Mouse (Mus musculus): ENCODE data around the gene Actl7a.

The Actl7a gene

DNA sequence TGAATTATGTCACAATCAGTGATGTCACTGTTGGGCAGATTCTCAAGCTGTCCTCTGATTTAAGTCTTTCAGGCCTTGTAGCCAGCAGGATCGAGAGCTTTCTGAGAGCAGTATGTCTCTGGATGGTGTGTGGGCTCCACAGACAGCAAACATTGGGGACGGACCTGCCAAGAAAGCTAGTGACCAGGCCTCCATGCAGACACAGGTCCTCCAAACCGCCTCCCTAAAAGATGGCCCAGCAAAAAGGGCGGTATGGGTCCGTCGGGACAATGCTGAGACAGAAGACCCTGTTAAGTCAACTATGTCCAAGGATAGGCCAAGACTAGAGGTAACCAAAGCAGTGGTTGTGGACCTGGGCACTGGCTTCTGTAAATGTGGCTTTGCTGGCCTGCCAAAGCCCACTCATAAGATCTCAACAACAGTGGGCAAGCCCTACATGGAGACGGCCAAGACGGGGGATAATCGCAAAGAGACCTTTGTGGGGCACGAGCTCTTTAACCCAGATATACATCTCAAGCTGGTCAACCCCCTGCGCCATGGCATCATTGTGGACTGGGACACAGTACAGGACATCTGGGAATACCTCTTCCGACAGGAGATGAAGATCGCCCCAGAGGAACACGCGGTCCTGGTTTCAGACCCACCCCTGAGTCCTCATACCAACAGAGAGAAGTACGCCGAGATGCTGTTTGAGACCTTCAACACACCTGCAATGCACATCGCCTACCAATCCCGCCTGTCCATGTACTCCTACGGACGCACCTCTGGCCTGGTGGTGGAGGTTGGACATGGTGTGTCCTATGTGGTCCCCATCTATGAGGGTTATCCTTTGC is at the start of gene Actl7a:
Gene Actl7a (plus strand): TSS at position 51 of the 833 bp plus-strand sequence.
- DNase-seq: no peak

DNA sequence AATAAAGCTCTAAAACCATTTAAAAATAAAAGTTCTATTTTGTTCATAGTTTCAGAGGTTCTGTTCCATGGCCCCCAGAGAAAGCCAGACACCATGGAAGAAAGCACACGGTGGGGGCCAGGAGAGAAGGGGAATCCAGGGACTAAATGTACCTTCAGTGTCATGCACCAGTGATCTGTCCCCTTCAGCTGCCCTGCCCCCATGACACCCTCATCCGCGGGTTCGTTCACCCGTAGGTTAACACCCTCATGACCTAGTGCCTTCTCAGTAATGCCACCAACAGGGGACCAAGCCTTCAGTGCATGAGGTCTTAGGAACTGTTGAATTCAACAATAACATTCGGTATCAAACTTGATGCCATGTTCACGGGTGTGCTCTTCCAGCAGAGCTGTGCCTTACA is 46.8 kb upstream of the Actl7a start:
- no peak for DNase-seq

DNA sequence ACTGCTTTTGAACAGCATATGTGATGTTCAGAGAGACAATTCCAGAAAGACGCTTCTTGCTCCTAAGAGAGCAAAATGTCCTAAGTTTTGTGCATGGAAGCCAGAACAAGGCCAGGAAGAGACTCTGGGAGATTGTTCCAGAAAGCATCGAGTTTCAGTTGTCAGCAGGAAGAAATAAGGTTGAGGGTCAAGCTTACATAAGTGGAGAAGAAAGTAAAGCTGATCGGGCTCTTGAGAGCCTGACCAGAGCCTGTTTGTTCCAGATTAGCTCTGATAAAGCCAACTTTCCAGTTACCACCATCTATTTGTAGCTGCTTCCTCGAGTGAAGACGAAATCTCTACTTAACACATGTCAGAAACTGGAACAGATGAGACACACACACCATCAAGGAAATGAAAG is 44.5 kb upstream of the Actl7a start:
- no peak for DNase-seq

DNA sequence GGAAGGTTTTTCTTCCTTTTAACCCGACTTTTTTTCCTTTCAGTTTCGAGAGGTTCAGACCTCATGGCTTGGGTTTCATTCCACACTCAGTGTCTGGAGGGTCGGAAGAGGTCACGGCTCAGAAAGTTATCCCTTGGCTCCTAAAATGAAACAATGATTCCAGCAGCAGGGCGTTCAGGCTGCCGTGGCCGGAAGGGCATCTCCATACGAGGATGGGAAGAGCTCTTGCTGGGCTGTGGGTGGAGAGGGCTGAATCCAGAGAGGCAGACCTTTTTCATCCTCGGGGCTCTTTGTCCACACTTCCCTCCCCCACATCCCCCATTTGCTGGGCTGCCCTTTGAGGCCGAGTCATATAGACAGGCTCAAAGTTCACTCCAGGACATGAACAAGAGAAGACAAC is 41.0 kb upstream of the Actl7a start:
- DNase-seq: no peak

DNA sequence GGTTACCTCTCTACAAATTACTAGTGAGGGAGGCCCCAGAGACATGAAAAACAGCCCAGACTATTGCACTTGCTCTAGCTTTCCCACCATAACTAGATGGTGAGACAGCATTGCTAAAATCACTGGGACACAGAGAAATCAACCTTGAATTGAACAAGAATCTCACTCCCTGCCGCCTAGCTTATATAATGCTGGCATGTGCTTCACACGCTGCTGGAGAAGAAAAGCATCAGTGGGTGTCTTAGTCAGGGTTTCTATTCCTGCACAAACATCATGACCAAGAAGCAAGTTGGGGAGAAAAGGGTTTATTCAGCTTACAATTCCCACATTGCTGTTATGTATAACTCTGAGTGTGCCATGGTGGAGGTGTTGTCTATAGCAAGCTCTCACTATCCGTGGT is 30.1 kb upstream of the Actl7a start:
- DNase-seq: no peak

DNA sequence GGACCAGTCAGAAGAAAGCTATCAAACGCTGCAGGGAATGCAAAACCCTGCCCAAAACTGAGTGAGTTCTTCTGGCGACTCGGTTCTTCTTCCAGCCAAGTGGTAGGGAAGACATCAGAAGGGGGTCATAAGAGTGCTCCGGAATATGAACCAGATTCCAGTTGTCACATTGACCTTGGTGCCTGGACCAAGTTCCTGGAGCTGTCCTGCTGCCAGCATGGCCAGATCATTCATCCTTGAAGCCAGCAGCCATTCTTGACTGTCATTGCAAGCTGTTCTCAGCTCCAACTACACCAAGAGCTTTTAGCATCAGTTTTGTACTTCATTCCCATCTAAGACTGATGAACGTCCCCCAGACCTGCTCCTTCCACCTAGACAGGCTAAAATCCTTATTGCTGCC is 26.4 kb upstream of the Actl7a start:
- no peak for DNase-seq

DNA sequence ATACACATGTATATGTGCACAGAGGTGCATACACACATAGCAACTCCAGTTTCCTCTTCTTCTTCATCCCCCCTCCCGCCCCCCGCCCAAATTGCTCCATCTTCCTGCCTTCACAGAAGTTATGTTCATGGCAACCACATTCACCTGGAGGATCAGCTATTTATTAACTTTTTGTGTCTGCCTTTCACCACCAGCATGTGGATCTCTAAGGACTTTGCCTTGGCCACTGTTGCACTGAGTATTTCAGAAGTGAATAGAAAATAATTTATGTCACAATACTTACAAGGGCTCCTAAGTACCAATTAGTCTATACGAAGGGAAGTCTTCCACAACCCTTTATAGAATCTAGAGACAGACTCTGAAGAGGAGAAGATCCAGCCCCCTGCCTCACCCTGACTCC is 25.3 kb upstream of the Actl7a start:
- DNase-seq: no peak

DNA sequence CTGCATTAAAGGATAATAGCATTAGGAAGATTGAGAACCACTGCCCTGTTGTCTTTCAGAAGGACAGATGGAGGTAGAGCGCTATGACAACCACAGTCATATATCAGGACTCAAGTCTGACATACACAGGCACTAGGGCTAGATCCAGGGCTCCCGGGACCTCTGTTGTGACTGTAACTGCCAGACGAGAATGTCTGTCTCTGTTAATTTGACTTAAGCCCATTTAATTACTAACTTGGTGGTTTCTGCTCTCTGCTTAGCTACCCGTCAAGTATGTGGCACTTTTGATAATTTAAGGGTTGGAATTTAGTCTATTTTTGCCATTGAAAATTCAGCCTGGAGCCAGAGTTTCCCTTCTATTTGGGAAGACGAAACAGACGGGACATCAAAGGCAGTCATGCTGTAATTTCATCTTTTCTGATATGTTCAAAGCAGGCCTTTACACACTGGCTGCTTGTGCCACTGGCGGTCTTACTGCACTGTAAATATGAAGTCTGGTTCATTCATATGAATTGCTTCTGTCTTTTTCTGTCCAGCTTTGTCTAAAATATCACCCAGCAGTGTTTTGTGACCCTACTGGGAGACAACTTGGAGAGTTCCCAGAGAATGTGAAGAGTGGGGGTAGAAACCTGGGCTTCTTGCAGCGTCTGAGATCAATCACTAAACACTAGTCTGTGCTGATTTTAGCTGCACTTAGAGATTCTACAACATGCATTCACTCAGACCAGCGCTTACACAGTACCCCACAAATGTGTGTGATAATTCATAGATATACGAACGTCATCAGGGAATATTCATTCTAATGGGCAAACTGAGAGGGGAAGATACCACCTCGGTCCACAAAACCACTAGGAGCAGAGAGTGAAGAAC is 24.4 kb upstream of the Actl7a start:
- no peak for DNase-seq

DNA sequence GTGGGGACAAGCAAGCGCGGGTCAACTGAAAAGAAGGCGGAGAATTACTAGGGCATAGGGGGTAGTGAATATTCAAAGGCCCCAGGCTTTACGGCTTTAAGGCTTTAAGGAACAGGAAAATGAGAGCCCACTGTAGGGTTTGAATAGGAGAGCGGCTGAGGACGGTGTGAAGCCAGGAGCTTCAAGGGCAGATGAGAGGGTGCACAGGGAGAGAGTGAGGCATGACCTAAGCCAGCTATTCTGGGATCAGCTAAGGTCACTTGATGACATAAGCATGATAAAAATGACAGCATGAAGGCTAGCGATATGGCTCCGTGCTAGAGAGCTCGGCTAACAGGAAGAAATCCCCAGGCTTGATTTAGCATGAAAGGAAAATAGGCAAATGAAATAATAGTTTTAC is 23.8 kb upstream of the Actl7a start:
- DNase-seq: no peak

DNA sequence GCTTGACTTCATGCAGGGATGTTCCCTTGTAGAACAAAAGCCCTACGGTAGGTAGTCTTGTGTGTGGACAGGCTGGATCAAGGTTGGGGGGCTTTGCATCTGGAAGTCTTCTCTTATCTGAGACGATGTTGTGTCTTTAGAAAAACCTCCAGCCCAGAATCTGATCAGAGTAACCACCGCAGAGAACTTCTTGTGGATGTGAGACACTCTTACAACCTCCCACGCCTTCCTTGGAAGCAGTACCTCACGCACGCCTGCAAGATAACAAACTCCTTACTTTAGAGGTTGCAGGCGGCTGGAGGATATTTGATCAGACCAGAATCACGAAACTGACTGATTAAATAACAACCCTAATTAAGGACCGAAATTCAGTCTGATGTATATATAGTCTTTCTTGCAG is 22.8 kb upstream of the Actl7a start:
- no peak for DNase-seq

DNA sequence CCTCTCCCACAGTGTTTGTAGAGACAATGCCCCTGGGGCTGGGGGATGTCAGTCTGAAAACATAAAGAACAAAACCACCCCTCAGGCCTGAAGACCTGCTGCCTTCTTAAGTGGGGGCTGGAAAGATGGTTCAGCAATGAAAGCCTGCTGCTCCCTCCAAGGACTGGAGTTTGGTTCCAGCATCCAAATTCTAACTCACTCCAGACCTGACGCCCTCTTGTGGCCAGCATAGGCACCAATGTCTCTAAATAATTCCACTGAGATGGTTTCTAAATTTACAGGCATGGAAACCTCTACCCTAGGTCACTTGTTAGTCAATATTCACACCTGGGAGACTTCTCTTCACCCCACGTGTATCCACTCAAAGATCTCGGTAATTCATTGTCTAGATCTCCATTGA is 21.7 kb upstream of the Actl7a start:
- peak in 1 of 2 experiments; percentile 41 for DNase-seq

DNA sequence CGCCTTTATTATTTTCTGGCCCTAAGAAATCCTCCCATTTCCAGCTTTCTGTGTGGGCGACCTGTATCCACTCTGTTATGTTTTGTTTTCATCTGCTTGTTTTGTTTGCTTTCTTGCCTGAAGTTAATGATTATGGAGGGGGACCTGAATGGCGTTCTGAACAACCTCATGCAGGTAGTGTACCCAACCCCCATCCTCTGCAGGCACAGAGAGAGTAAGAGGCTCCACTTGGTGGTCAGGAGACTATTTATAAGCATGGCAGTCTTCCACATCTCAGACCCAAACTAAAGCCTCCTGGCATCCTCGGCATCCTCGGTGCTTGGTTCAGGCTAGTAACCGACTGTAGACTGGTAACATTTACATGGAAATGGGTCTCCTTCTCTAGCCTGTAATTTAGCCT is 20.9 kb upstream of the Actl7a start:
- DNase-seq: no peak

DNA sequence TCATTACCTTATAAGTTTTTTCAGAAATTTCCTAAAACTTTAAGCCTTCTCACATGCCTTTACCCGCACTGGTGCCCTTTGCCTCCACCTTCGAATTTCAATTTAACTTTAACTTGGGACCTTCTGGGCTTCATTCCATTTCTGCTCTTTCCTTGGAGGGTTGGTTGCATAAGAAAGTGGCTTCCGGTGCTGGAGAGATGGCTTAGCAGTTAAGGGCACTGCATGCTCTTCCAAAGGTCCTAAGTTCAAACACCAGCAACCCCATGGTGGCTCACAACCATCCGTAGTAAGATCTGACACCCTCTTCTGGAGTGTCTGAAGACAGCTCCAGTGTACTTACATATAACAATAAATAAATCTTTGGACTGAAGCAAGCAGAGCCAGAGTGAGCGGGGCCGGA is 20.0 kb upstream of the Actl7a start:
- DNase-seq: no peak

DNA sequence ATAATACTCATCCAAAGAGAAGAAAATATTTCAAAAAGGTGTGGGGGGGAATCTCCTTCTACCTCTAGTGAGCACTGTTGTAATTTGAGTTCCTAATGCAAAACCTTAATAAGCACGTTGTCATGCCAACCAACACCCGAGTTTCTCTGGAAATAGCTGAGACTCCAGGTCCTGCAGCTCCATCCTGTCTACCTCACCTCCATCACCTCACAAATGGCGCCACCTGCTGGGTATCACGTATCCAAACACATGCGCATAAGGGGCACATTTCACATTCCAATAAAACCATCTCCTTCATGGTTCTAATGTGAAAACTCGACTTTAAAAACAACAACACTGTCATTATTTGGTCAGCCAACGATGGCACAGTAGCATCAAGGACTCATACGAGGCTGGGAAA is 17.4 kb upstream of the Actl7a start:
- DNase-seq: no peak

DNA sequence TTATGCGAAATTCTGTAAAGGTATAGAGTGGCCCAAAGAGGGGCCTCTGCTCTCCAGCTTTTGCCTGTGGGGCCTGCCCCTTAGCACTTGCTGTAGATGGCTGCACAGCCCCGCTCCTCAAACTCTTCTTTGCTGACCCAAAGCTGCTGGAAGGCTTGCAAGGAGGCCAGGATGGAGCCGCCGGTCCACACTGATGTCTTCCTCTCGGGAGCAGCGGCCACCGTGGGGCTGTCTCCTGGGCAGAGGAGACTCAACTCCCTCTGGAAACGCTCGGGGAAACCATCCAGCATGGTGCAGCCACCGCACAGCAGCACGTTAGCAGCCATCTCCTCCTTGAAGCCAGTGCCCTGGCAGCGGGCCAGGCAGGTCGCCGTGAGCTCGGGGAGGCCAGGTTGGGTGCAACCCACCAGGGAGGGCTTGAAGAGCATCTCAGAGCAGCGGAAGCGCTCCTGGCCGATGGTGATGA is 3.2 kb upstream of the Actl7a start, which contains the start of gene Gm26657:
Gene Gm26657 (plus strand): TSS at position 51 of the 466 bp plus-strand sequence.
- DNase-seq: no peak

DNA sequence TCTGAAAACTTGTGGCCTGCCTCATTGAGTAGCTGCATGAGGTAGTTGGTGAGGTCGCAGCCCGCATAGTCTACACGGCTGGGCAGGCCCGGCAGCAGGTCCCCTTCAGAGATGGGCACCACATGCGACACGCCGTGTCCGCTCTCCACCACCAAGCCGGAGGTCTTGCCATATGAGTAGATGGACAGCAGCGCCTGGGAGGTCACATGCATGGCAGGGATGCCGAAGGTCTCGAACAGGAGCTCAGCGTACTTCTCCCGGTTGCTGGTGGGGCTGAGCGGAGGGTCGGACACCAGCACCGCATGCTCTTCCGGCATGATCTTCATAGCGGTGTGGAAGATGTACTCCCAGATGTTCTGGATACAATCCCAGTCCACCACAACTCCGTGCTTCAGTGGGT is 2.6 kb upstream of the Actl7a start:
- no peak for DNase-seq

DNA sequence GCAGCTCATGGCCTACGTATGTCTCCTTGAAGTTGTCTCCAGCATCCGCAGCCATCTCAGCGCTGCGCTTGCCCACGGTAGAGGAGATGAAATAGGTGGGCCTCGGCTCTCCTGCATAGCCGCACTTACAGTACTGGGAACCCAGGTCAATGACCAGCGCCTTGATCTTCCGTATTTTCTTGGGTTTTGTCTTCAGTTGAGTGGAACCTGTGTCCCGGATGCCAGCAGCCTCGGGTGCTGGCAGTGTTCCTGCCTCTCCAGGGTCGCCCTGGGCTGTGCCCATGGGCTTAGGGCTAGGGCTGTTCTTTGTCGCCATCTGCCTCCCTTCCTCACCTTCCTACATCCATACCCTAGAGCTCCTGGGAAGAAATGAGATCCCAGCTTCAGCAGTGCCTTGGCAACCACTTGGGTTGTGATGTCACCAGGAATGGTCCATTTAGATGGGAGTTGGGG is 2.1 kb upstream of the Actl7a start, which contains the start of gene Actl7b:
Gene Actl7b (minus strand): TSS at position 403 of the 453 bp plus-strand sequence.
- DNase-seq: no peak

DNA sequence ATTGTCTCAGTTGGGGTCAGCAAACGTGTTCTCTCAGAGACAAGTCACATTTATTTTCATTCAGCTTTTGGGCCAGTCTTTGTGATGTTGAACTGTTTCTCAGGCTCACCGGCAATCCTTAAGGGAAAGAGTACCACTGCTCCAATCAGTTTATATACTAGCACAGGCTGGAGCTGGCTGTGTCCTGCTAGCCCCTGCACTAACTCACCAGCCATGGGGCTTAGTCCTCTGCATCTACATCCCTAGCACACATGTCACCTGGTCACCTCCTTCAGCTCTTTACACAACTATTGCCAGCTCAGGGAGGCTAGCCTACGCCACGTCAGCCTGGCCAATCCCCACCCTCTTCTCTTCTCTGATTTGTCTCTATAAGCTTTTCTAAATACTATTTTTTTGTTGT is 515 bp upstream of the Actl7a start:
- no peak for DNase-seq

DNA sequence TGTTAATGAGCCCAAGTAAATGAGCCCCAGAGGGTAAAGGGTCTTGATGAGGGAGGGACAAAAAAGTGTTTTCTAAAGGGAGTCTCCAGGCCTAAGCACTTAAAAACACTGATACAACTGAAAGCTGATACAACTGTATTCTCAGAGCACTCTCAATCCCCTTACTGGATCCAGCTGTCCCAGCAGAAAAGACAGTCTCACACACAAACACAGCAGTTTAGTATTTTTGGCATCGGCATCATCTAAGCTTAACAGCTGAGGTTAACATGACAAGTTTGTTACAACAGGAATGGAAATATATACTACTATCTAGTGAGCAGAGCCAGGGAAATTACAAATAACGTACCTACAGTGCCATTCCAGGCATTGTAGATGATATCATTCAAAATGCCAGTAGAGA is 3.1 kb downstream of the Actl7a start:
- no peak for DNase-seq

DNA sequence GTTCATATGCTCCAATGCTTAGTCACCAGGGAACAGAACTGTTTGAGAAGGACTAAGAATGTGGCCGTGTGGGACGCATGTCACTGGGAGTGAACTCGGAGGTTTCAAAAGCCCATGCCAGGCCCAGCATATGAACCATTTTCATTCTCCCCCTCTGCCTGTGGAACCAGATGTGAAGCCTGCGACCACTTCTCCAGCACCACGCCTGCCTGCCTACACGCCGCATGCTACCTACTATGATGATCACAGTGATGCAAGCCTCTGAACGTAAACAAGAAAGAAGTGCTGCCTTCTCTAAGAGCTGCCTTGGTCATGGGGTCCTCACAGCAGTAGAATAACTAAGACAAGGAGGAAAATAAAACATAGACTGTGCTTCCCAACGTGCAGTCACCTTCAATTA is 4.2 kb downstream of the Actl7a start:
- DNase-seq: no peak

DNA sequence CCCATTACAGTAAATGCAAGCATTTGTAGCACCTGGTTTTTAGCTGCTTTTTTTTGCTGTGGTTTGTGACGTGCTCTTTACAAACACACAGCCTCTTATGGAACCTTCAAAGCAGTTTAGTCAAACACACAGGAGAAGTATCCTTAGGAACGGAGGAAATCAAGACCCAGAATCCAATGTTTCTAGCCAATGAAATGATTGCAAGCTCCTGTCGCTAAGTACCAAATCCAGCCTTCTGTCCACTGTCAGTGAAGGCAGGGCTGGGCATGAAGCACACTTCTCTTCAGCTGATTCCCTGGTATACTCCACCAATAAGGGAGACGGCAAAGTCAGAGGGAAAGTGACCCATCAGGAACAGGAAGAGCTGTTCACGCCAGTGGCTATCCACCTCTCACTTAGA is 12.8 kb downstream of the Actl7a start:
- DNase-seq: no peak

DNA sequence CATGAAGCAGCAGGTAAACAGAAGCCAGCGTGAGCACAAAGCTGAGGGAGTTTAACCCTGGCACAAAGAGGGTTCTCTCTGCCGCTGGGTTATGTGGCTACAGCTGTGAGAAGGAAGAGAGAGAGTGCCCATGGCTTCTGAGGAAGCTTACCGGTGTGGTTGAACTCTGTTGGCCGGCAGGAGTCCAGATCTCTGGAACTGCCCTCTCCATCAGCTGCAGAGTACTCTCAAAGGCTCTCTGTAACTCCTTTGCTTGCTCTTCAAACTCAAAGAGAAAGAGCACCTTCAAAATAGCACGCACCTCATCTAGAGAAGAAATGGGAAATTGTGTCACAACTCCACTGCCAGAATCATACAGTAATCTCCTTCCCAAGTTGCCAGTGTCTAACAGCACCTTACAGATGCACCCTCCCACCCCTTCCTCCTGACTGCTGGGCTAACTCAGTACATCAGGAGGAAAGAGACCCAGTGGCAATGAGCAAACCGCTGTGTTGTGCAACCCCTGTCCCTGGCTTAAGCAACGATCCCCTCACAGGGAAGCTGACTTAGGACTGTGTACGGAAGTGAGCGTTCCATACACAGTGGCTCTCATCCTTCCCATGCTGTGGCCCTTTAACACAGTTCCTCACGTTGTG is 13.9 kb downstream of the Actl7a start:
- DNase-seq: no peak

DNA sequence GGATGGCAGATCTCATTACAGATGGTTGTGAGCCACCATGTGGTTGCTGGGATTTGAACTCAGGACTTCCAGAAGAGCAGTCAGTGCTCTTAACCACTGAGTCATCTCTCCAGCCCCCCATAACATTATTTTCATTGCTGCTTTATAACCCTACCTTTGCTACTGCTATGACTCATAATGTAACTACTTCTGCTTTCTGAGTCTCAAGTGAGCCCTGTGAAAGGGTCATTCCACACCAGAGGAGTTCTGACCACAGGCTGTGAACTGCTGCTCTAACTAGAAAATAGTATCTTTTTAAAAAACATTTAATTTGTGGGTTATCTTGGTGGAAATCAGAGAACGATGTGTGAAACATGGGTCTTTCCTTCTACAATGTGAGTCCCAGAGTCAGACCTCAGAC is 14.5 kb downstream of the Actl7a start:
- DNase-seq: no peak
